Mouse (Mus musculus) kidney, embryonic 15.5 days (tissue): ENCODE data around the gene Gmeb2. TPM values are rescaled to one million over a fixed set of nuclear protein-coding genes. Genes with fewer than 3 reads are reported as not detected.
A peak's percentile ranks its signal among the peaks of the same experiment; 100 is the strongest.

ENCODE experiments used
- ATAC-seq: fragments of 200-750 bp; cut with Nextera tagmentation; replicated peaks from 2 replicates; pipeline ENCODE4 v1.8.0; 2017; ENCODE audit warnings: moderate TSS enrichment; ENCODE audit not compliant: low FRiP score
- H3K27ac ChIP-seq: fragments of 300-500 bp; sonication (generic); 2 replicates; pipeline ENCODE4 v1.5.1; 2015; ENCODE audit warnings: mild to moderate bottlenecking, inconsistent platforms
- H3K27me3 ChIP-seq: fragments of 300-500 bp; sonication (generic); 2 replicates; pipeline ENCODE4 v1.6.1; 2015; ENCODE audit warnings: inconsistent platforms
- H3K36me3 ChIP-seq: fragments of 300-500 bp; sonication (generic); 2 replicates; pipeline ENCODE4 v1.6.1; 2015; ENCODE audit warnings: inconsistent platforms
- H3K4me1 ChIP-seq: fragments of 300-500 bp; sonication (generic); 2 replicates; pipeline ENCODE4 v1.6.1; 2015; ENCODE audit warnings: inconsistent platforms
- H3K4me2 ChIP-seq: fragments of 300-500 bp; sonication (generic); 2 replicates; pipeline ENCODE4 v1.6.1; 2015; ENCODE audit warnings: moderate library complexity, mild to moderate bottlenecking, inconsistent platforms
- H3K4me3 ChIP-seq: fragments of 300-500 bp; sonication (generic); replicated peaks from 2 replicates; pipeline ENCODE4 v1.5.1; 2015; ENCODE audit warnings: mild to moderate bottlenecking, inconsistent platforms
- H3K9ac ChIP-seq: fragments of 300-500 bp; sonication (generic); 2 replicates; pipeline ENCODE4 v1.6.1; 2015; ENCODE audit warnings: mild to moderate bottlenecking, inconsistent platforms
- H3K9me3 ChIP-seq: fragments of 300-500 bp; sonication (generic); replicated peaks from 2 replicates; pipeline ENCODE4 v1.6.1; 2016; ENCODE audit warnings: inconsistent platforms
- WGBS: fragments of 180-500 bp; shearing (Covaris S2); methylation state at CpG from one replicate; pipeline ENCODE4 v1.1.7; 2015; ENCODE audit warnings: mixed read lengths; 5-methylcytosine and 5-hydroxymethylcytosine counted together
- polyA plus RNA-seq: library from polyadenylated mRNA; unstranded; fragments of >200 nt; fragmentation: Nextera tagmentation; extraction: Ambion mirVana; gene quantifications from 2 replicates; pipeline ENCODE4 v1.2.1, GENCODE M21; 2015

Gmeb2 gene
- polyA plus RNA-seq, 1 experiment from 2014 or later = 15.8 TPM

DNA sequence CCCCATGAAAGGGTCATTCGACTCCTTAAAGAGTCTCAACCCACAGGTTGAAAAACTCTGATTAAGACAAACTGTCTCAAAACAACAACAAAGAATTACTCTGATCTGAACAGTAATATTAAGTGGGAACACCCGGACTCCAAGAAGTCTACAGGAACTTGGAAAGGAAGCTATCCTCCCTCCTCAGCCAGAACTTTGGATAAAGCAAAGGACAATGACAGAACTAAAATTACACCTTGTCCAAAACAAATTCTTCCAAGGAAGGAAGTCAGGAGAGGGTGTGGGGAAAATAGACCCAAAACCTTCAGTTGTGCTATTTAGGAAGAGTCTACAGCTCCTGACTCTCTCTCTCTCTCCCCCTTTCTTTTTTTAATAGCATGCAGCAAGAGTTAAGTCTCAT lies 15.7 kb downstream of the Gmeb2 start:
- Histone ChIP-seq H3K4me3 (no peak overlapping the region), H3K36me3 (peaks cover 73% of the 10 kb centered on the region), H3K4me2 (no peak overlapping the region), H3K4me1 (no peaks in the 10 kb centered on the region), H3K27me3 (no peaks in the 10 kb centered on the region), H3K9me3 (no peaks in the 10 kb centered on the region), H3K9ac (no peak overlapping the region), H3K27ac (no peak overlapping the region)
- no peak for ATAC-seq
- 81% methylated on average over 2 of the region's 2 CpGs for WGBS

DNA sequence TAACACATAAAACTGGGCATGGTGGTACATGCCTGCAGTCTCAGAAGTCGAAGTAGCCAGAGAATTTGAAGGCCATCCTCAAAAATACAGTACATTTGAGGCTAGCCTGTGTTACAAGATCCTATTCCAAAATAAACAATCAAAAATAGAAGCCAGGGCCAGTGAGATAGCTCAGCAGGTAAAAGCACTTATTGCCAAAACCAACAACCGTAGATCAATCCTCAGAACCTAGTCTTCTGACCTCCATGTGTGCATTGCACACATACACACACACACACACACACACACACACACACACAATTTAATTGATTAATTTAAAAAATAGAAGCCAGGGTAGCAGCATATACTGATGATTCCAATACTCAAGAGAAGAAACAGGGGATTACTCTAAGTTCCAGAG lies 21.0 kb downstream of the Gmeb2 start:
- ATAC-seq = no peak
- H3K27me3 ChIP-seq = no peaks in the 10 kb centered on the region
- peaks cover 90% of the 10 kb centered on the region for H3K36me3 ChIP-seq
- no peaks in the 10 kb centered on the region for H3K4me1 ChIP-seq
- no peak overlapping the region for H3K4me3 ChIP-seq
- no peaks in the 10 kb centered on the region for H3K9me3 ChIP-seq
- H3K9ac ChIP-seq = no peak overlapping the region
- 96% methylated on average over 2 of the region's 2 CpGs for WGBS
- no peak overlapping the region for H3K4me2 ChIP-seq
- H3K27ac ChIP-seq = no peak overlapping the region

DNA sequence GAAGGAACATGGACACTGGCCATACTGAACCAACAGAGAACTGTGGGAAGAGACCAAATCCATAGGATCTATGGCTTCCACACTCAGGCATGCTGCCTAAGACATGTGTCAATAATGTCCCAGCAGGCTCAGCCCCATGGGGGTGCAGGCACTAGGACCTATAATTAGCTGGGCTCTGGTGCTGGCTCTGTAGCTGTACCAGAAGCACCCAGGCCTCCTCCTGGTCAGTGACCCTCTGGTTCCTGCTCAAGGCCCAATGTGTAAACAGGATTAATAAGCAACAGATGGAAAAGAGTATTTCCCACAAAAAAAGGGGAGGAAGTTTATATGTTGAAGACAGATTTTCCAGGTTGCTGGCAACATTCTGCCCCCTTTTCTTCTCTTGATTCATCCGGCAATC lies 34.6 kb downstream of the Gmeb2 start:
- no peak overlapping the region for H3K4me2 ChIP-seq
- H3K9me3 ChIP-seq = no peaks in the 10 kb centered on the region
- no peaks in the 10 kb centered on the region for H3K27me3 ChIP-seq
- H3K27ac ChIP-seq = no peak overlapping the region
- H3K9ac ChIP-seq = no peak overlapping the region
- H3K36me3 ChIP-seq = peaks cover 72% of the 10 kb centered on the region
- no peak overlapping the region for H3K4me3 ChIP-seq
- no peak for ATAC-seq
- 100% methylated on average over 1 of the region's 1 CpGs for WGBS
- H3K4me1 ChIP-seq = no peaks in the 10 kb centered on the region

- no peak for ATAC-seq
- WGBS = 85% methylated on average over 1 of the region's 1 CpGs
Observed at GRCm38 (mm10) chr2:181251841-181252240, 36.0 kb downstream of the Gmeb2 start.

DNA sequence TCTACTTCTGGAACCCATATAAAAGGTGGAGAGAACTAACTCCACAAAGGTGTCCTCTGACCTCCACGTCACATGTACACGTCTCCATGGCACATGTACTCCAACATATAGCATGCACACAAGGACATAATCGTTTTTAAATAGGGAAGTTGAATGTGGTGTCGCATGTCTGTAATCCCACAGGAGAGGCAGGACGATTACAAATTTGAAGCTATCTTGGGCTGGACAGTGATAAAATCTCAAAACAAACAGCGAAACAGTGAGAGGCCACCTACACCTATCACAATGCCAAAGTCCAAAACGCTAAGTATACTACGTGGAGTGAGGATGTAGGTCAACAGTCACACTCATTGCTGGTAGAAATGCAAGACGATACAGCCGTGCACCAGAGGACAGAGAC lies 38.6 kb downstream of the Gmeb2 start:
- no peak for ATAC-seq
- no peaks in the 10 kb centered on the region for H3K4me1 ChIP-seq
- no peak overlapping the region for H3K9ac ChIP-seq
- H3K4me2 ChIP-seq = no peak overlapping the region
- H3K4me3 ChIP-seq = no peak overlapping the region
- WGBS = 81% methylated on average over 10 of the region's 10 CpGs
- H3K9me3 ChIP-seq = no peaks in the 10 kb centered on the region
- H3K27ac ChIP-seq = no peak overlapping the region
- peaks cover 33% of the 10 kb centered on the region for H3K36me3 ChIP-seq
- H3K27me3 ChIP-seq = no peaks in the 10 kb centered on the region

More at GRCm38 (mm10) chr2:181251841-181252240, 36.0 kb downstream of the Gmeb2 start:
- Histone ChIP-seq H3K9me3 (no peaks in the 10 kb centered on the region), H3K4me2 (no peak overlapping the region), H3K4me3 (no peak overlapping the region), H3K9ac (no peak overlapping the region), H3K4me1 (no peaks in the 10 kb centered on the region), H3K36me3 (peaks cover 58% of the 10 kb centered on the region), H3K27me3 (no peaks in the 10 kb centered on the region), H3K27ac (no peak overlapping the region)

GRCm38 (mm10) chr2:181245031-181245430 lies 42.8 kb downstream of the Gmeb2 start:
- Histone ChIP-seq H3K4me1 (peaks cover 10% of the 10 kb centered on the region; the same call in 1 of the 2 replicates), H3K4me2 (no peak overlapping the region), H3K9ac (no peak overlapping the region), H3K9me3 (no peaks in the 10 kb centered on the region), H3K27me3 (no peaks in the 10 kb centered on the region), H3K4me3 (no peak overlapping the region), H3K36me3 (no peaks in the 10 kb centered on the region; the same call in 1 of the 2 replicates), H3K27ac (no peak overlapping the region)
- WGBS = 24% methylated on average over 2 of the region's 2 CpGs
- no peak for ATAC-seq

- Histone ChIP-seq H3K4me3 (no peak overlapping the region), H3K4me2 (no peak overlapping the region), H3K4me1 (peaks cover 10% of the 10 kb centered on the region; the same call in 1 of the 2 replicates), H3K9me3 (no peaks in the 10 kb centered on the region), H3K36me3 (no peaks in the 10 kb centered on the region), H3K9ac (no peak overlapping the region), H3K27me3 (no peaks in the 10 kb centered on the region), H3K27ac (no peak overlapping the region)
- no peak for ATAC-seq
- 43% methylated on average over 10 of the region's 11 CpGs for WGBS
Observed at GRCm38 (mm10) chr2:181243706-181244394, 44.0 kb downstream of the Gmeb2 start.

- ATAC-seq = no peak
- Histone ChIP-seq H3K4me3 (peak overlapping the region; percentile 59), H3K27ac (no peak overlapping the region), H3K4me2 (peak overlapping the region; percentile 72), H3K36me3 (0 out of 2 replicates have a peak, but pooled peaks cover 6% of the 10 kb centered on the region), H3K9ac (0 out of 2 replicates have a peak overlapping the region, but pooled peaks have one; percentile 50), H3K4me1 (peaks cover 17% of the 10 kb centered on the region; the same call in 1 of the 2 replicates), H3K9me3 (no peaks in the 10 kb centered on the region), H3K27me3 (no peaks in the 10 kb centered on the region)
- WGBS = 70% methylated on average over 3 of the region's 3 CpGs
Observed at GRCm38 (mm10) chr2:181242314-181242665, 45.5 kb downstream of the Gmeb2 start.

GRCm38 (mm10) chr2:181241602-181242313 lies 46.1 kb downstream of the Gmeb2 start, which contains the start of gene Helz2:
Gene Helz2 (minus strand): TSS chr2:181242027.
- peak; percentile 73 for ATAC-seq
- Histone ChIP-seq H3K4me2 (peak within 1 kb of the TSS; percentile 72), H3K27ac (no peak within 1 kb of the TSS), H3K4me3 (peak within 1 kb of the TSS; percentile 59), H3K4me1 (peaks cover 17% of the 10 kb centered on the region; the same call in 1 of the 2 replicates), H3K9ac (peak within 1 kb of the TSS; percentile 50), H3K9me3 (no peaks in the 10 kb centered on the region), H3K27me3 (no peaks in the 10 kb centered on the region), H3K36me3 (0 out of 2 replicates have a peak, but pooled peaks cover 9% of the 10 kb centered on the region)
- WGBS = 3% methylated on average over 16 of the region's 16 CpGs

DNA sequence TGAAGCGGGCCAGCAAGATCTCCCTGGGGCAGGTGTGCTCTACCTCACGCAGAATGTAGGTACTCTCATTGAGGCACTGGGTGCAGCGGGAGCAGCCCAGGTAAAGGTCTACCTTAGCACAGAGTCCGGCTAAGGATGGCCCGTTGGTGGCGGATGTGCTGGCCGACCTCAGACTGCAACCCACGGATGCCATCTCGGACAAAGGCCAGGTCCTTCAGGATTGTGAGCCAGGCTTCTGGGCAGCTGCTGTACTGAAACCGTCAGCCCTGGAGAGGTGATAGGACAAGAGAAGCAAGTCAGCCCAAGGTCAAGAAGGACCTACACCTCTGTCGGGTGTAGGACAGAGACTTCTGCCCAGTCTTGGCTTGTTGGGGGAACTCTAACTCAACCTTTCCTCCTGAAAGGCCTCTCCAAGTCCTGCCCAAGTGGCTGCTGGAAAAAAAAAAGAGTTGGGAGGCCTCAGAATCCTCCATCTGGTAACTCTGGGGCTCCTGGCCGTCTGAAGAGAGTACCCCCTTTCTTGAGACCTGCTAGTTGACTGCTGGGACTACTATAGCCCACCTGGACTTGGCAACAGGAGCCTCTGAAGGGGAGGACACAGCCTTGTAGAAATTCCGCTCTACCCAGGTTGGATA lies 46.9 kb downstream of the Gmeb2 start:
- 89% methylated on average over 13 of the region's 13 CpGs for WGBS
- H3K27ac ChIP-seq = no peak overlapping the region
- H3K4me3 ChIP-seq = peak overlapping the region; percentile 59; the same call in 1 of the 2 replicates
- H3K27me3 ChIP-seq = no peaks in the 10 kb centered on the region
- no peak overlapping the region for H3K9ac ChIP-seq
- 0 out of 2 replicates have a peak, but pooled peaks cover 9% of the 10 kb centered on the region for H3K36me3 ChIP-seq
- peak overlapping the region; percentile 72 for H3K4me2 ChIP-seq
- ATAC-seq = no peak
- peaks cover 17% of the 10 kb centered on the region; the same call in 1 of the 2 replicates for H3K4me1 ChIP-seq
- H3K9me3 ChIP-seq = no peaks in the 10 kb centered on the region

DNA sequence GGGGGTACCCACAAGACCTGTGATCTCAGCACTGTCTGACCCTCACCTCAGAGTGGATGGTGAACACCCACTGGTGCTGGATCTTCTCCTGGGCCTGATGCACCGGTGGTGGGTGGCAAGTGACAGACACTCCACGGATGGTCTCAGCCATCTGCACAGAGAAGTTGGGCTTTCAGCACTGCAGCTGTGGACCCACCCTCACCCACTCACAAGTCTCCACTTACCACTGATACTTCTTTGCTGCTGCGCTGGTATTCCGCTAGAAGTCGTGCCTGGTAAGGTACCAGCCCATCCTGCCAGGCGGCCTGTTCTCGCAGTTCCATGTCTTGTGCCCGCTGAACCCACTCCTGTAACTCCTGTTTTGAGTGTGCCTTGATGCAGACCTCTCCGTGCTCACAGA lies 48.6 kb downstream of the Gmeb2 start:
- Histone ChIP-seq H3K4me1 (peaks cover 17% of the 10 kb centered on the region; the same call in 1 of the 2 replicates), H3K4me3 (no peak overlapping the region), H3K27me3 (no peaks in the 10 kb centered on the region), H3K9ac (no peak overlapping the region), H3K27ac (no peak overlapping the region), H3K4me2 (no peak overlapping the region), H3K36me3 (0 out of 2 replicates have a peak, but pooled peaks cover 15% of the 10 kb centered on the region), H3K9me3 (no peaks in the 10 kb centered on the region)
- WGBS = 92% methylated on average over 9 of the region's 9 CpGs
- ATAC-seq = no peak

- H3K4me1 ChIP-seq = peaks cover 17% of the 10 kb centered on the region; the same call in 1 of the 2 replicates
- 68% methylated on average over 2 of the region's 2 CpGs for WGBS
- ATAC-seq = no peak
- H3K4me3 ChIP-seq = no peak overlapping the region
- no peak overlapping the region for H3K4me2 ChIP-seq
- H3K9me3 ChIP-seq = no peaks in the 10 kb centered on the region
- H3K27ac ChIP-seq = no peak overlapping the region
- no peaks in the 10 kb centered on the region for H3K27me3 ChIP-seq
- H3K9ac ChIP-seq = no peak overlapping the region
- H3K36me3 ChIP-seq = 0 out of 2 replicates have a peak, but pooled peaks cover 15% of the 10 kb centered on the region
Observed at GRCm38 (mm10) chr2:181238861-181239260, 49.0 kb downstream of the Gmeb2 start.
